Mouse (Mus musculus): ENCODE data around the gene Fhl3.

DNA sequence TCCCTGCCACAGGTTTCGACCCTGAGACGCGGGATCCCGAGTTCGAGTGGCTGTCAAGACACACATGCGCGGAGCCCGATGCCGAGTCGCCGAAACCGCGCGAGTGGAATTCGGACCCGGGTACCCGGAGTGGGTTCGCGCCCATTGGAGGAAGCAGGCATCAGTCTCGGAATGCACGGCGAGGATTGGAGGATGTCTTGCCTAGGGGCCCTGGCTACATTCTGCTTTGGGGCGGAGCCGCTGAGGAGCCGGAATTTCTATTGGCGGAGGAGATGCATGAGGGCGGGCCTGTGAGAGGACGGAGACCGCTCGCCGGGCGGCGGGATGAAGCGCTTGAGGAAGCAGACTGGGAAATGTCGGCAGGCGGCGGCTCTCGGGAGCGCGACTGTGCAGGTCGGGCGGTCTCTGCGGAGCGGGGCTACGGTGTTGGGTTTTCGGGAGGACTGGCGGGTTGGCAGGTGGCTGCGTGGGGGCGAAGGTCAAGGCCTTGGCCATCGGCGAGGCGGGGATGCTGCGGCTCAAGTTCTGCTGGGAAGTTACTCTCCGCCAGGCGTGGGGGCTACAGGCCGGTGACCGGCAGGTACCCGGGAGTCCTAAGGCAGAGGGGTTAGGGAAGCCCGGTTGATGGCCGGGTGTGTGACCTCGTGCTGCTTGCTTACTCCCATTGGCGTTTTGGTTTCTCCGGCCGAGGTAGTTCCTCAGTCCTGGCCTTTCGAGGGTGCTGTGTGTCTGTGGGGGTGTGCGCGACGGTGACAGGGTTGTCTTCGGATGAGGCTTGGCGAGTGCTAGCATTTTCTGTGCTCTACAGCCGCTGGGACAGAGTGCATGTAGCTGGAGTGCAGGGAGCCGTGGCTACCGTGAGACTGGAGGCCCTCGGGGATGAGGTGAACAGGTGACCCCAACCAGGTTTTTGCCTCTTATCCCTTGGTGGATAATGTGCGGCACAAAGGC lies 51.1 kb downstream of the Fhl3 start:
- TF ChIP-seq CTCF (IDR thresholded peaks at IDR 0.05; ENCODE audit: low read depth) (no peak), EP300 (IDR thresholded peaks at IDR 0.05; ENCODE audit: low read depth) (no peak)

Measured in heart, postnatal 0 days (tissue).